ENCODE assay signal across 12 mouse cellular contexts in genomic region chr8:44408462-44408861, GRCm38 (mm10).
"Had no signal": no experiment of that assay in that cellular context is flagged by ENCODE, and none has a peak within 500 bp of the region (broad histone marks: within the 10 kb centered on the region; RNA-seq: fewer than 3 reads in every experiment).

No protein-coding gene starts in this region.

- DNase-seq: kidney, adult 2 months; kidney, postnatal 25 days; layer of hippocampus, adult 9-11 months; liver, embryonic 13.5 days; lung, adult 2 months; lung, postnatal 14 days; right cerebral cortex, postnatal 25 days; spleen, adult 18-20 months; thymus, adult 18-20 months; thymus, postnatal 36 days had no signal

- ATAC-seq: intestine, postnatal 0 days; midbrain, embryonic 15.5 days had no signal
